Mouse (Mus musculus) thymus, postnatal 14 days (tissue): ENCODE results near the gene Wdr41.

ENCODE experiments used
- DNase-seq: peaks from one replicate; pipeline ENCODE4 v3.0.0; 2021

Gene Wdr41

GRCm38 (mm10) chr13:94976219-94977186 is at the start of gene Wdr41:
Gene Wdr41, plus strand, starts transcription at chr13:94976344.
- DNase-seq: peak; percentile 93

GRCm38 (mm10) chr13:94928086-94928485 is 48.1 kb upstream of the Wdr41 start:
- DNase-seq: no peak

GRCm38 (mm10) chr13:94938418-94938817 is 37.7 kb upstream of the Wdr41 start:
- DNase-seq: no peak

GRCm38 (mm10) chr13:94940104-94940503 is 36.0 kb upstream of the Wdr41 start:
- DNase-seq: no peak

- DNase-seq: peak; percentile 54
Observed at GRCm38 (mm10) chr13:94941230-94941629, 34.9 kb upstream of the Wdr41 start.

GRCm38 (mm10) chr13:94955941-94956340 is 20.2 kb upstream of the Wdr41 start:
- DNase-seq: no peak

GRCm38 (mm10) chr13:94957965-94958364 is 18.2 kb upstream of the Wdr41 start:
- DNase-seq: no peak

GRCm38 (mm10) chr13:94969992-94970553 is 6.1 kb upstream of the Wdr41 start:
- no peak for DNase-seq

GRCm38 (mm10) chr13:94975828-94976218 is 321 bp upstream of the Wdr41 start:
- no peak for DNase-seq

- peak; percentile 24 for DNase-seq
Observed at GRCm38 (mm10) chr13:94979081-94979480, 2.9 kb downstream of the Wdr41 start.

GRCm38 (mm10) chr13:94990516-94990915 is 14.4 kb downstream of the Wdr41 start:
- DNase-seq: no peak

GRCm38 (mm10) chr13:95007281-95007680 is 31.1 kb downstream of the Wdr41 start:
- no peak for DNase-seq

- no peak for DNase-seq
Observed at GRCm38 (mm10) chr13:95009261-95009660, 33.1 kb downstream of the Wdr41 start.

- no peak for DNase-seq
Observed at GRCm38 (mm10) chr13:95011546-95012257, 35.6 kb downstream of the Wdr41 start.

GRCm38 (mm10) chr13:95017278-95017677 is 41.1 kb downstream of the Wdr41 start:
- no peak for DNase-seq

- DNase-seq: peak; percentile 79
Observed at GRCm38 (mm10) chr13:95017916-95018315, 41.8 kb downstream of the Wdr41 start.

GRCm38 (mm10) chr13:95019345-95019744 is 43.2 kb downstream of the Wdr41 start:
- DNase-seq: no peak

- DNase-seq: no peak
Observed at GRCm38 (mm10) chr13:95020216-95020615, 44.1 kb downstream of the Wdr41 start.

GRCm38 (mm10) chr13:95030828-95031227 is 54.7 kb downstream of the Wdr41 start:
- DNase-seq: no peak

- no peak for DNase-seq
Observed at GRCm38 (mm10) chr13:95032127-95032831, 56.1 kb downstream of the Wdr41 start.

GRCm38 (mm10) chr13:95032973-95033372 is 56.8 kb downstream of the Wdr41 start:
- no peak for DNase-seq

GRCm38 (mm10) chr13:95034094-95034493 is 58.0 kb downstream of the Wdr41 start:
- DNase-seq: no peak

GRCm38 (mm10) chr13:95034715-95035114 is 58.6 kb downstream of the Wdr41 start:
- no peak for DNase-seq
